Mouse (Mus musculus): ENCODE measurements around the gene Gm9789. TPM values are rescaled to one million over a fixed set of nuclear protein-coding genes. Genes with fewer than 3 reads are reported as not detected.
"Not testable (repeated sequence)": the region's sequence is repeated elsewhere in the genome, so short reads cannot be mapped to it uniquely, and the experiment has no call there.

Gene Gm9789
- total RNA-seq (2014; rRNA removed) (not detected in 2 replicates), polyA plus RNA-seq (2015; fragmentation: Nextera tagmentation; extraction: Ambion mirVana) (not detected in 2 replicates)

DNA sequence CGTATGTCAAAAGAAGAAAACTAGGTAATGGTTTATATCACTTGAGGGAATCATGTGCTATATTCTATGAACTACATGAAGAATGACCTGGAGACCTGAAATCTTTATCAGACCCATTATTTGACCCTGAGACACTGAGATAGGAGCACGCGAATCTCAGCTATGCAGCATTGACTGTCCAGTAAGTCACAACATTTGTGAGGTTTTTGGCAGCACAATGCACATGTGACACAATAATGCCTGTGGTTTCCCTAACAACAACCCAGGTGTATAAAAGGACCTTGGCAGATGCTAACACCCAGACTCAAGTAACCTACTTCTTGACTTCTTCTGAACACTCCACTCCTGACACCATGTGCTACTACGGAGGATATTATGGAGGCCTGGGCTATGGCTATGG lies at the start of gene Gm9789:
Gene Gm9789 (plus strand): TSS at position 301 of the 400 bp plus-strand sequence.
- H3K27me3 ChIP-seq (ENCODE audit: insufficient read depth, low read length), result no peaks in the 10 kb centered on the region
- 93% methylated on average over 4 of the region's 4 CpGs for WGBS
- no peaks in the 10 kb centered on the region for H3K9me3 ChIP-seq (ENCODE audit: low read length)
- no peak within 1 kb of the TSS for H3K4me2 ChIP-seq (ENCODE audit: low read depth, low read length)
- H3K4me3 ChIP-seq (ENCODE audit: low read length), result no peak within 1 kb of the TSS
- no peak within 1 kb of the TSS for H3K9ac ChIP-seq (replicated peaks; ENCODE audit: low read length)
- no peak within 1 kb of the TSS for H3K27ac ChIP-seq
- H3K36me3 ChIP-seq (ENCODE audit: insufficient read depth, low read length), result no peaks in the 10 kb centered on the region
- H3K4me1 ChIP-seq (ENCODE audit: insufficient read depth, low read length), result no peaks in the 10 kb centered on the region
- DNase-seq (ENCODE audit: low spot score) (no peak), ATAC-seq (no peak)
- TF ChIP-seq CTCF (IDR thresholded peaks at IDR 0.05; ENCODE audit: low read depth), result no peak

- Histone ChIP-seq H3K4me2 (ENCODE audit: low read depth, low read length) (no peak within 1 kb of the TSS), H3K4me1 (ENCODE audit: insufficient read depth, low read length) (no peaks in the 10 kb centered on the region), H3K27ac (no peak within 1 kb of the TSS), H3K9me3 (ENCODE audit: low read length) (no peaks in the 10 kb centered on the region), H3K36me3 (ENCODE audit: insufficient read depth, low read length) (no peaks in the 10 kb centered on the region), H3K4me3 (ENCODE audit: low read length) (no peak within 1 kb of the TSS), H3K9ac (replicated peaks; ENCODE audit: low read length) (no peak within 1 kb of the TSS), H3K27me3 (ENCODE audit: insufficient read depth, low read length) (no peaks in the 10 kb centered on the region)
- WGBS, result 100% methylated on average over 1 of the region's 1 CpGs
- ATAC-seq (no peak), DNase-seq (ENCODE audit: low spot score) (no peak)
- TF ChIP-seq CTCF (IDR thresholded peaks at IDR 0.05; ENCODE audit: low read depth), result no peak
Observed at GRCm38 (mm10) chr16:89140551-89140950, 17.2 kb upstream of the Gm9789 start, which contains the start of gene Gm6358. Gm6358 (plus strand) TSS chr16:89140851.

DNA sequence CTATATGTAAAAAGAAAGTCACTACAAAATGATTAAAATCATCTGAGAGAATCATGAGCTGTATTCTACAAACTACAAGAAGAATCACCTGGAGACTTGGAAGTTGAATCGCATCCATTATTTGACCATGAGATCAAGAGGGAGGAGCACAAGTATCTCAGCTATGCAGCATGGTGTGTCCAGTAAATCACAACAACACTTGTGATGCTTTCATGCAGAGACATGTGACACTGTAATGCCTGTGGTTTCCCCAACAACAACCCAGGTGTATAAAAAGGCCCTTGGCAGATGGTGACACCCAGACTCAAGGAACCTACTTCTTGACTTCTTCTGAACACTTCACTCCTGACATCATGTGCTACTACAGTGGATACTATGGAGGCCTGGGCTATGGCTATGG lies 7.0 kb upstream of the Gm9789 start, which contains the start of gene Gm10061:
Gene Gm10061 (plus strand): TSS at position 301 of the 400 bp plus-strand sequence.
- WGBS, result 95% methylated on average over 1 of the region's 1 CpGs
- Histone ChIP-seq H3K4me1 (ENCODE audit: insufficient read depth, low read length) (no peaks in the 10 kb centered on the region), H3K9ac (replicated peaks; ENCODE audit: low read length) (no peak within 1 kb of the TSS), H3K27me3 (ENCODE audit: insufficient read depth, low read length) (no peaks in the 10 kb centered on the region), H3K4me3 (ENCODE audit: low read length) (no peak within 1 kb of the TSS), H3K9me3 (ENCODE audit: low read length) (no peaks in the 10 kb centered on the region), H3K27ac (no peak within 1 kb of the TSS), H3K36me3 (ENCODE audit: insufficient read depth, low read length) (no peaks in the 10 kb centered on the region), H3K4me2 (ENCODE audit: low read depth, low read length) (no peak within 1 kb of the TSS)
- no peak for ATAC-seq
- no peak for DNase-seq (ENCODE audit: low spot score)
- no peak for TF ChIP-seq CTCF (IDR thresholded peaks at IDR 0.05; ENCODE audit: low read depth)

GRCm38 (mm10) chr16:89169190-89169589 lies 11.4 kb downstream of the Gm9789 start, which contains the start of gene Gm7735:
Gm7735 (plus strand) TSS chr16:89169490.
- not testable (repeated sequence) for H3K4me3 ChIP-seq (ENCODE audit: low read length); H3K27me3 ChIP-seq (ENCODE audit: insufficient read depth, low read length); H3K27ac ChIP-seq; DNase-seq (ENCODE audit: low spot score); H3K4me1 ChIP-seq (ENCODE audit: insufficient read depth, low read length); H3K4me2 ChIP-seq (ENCODE audit: low read depth, low read length); ATAC-seq; H3K36me3 ChIP-seq (ENCODE audit: insufficient read depth, low read length); H3K9me3 ChIP-seq (ENCODE audit: low read length); H3K9ac ChIP-seq (replicated peaks; ENCODE audit: low read length)

GRCm38 (mm10) chr16:89174435-89174834 lies 16.7 kb downstream of the Gm9789 start, which contains the start of gene 1110057P08Rik:
1110057P08Rik (plus strand) TSS chr16:89174735.
- H3K9me3 ChIP-seq (ENCODE audit: low read length), result no peaks in the 10 kb centered on the region
- no peak within 1 kb of the TSS for H3K27ac ChIP-seq
- H3K4me3 ChIP-seq (ENCODE audit: low read length), result no peak within 1 kb of the TSS
- no peaks in the 10 kb centered on the region for H3K36me3 ChIP-seq (ENCODE audit: insufficient read depth, low read length)
- H3K4me1 ChIP-seq (ENCODE audit: insufficient read depth, low read length), result no peaks in the 10 kb centered on the region
- DNase-seq (ENCODE audit: low spot score), result no peak
- TF ChIP-seq CTCF (IDR thresholded peaks at IDR 0.05; ENCODE audit: low read depth), result no peak
- H3K4me2 ChIP-seq (ENCODE audit: low read depth, low read length), result no peak within 1 kb of the TSS
- H3K9ac ChIP-seq (replicated peaks; ENCODE audit: low read length), result no peak within 1 kb of the TSS
- ATAC-seq, result no peak
- WGBS, result 77% methylated on average over 2 of the region's 2 CpGs
- H3K27me3 ChIP-seq (ENCODE audit: insufficient read depth, low read length), result no peaks in the 10 kb centered on the region

DNA sequence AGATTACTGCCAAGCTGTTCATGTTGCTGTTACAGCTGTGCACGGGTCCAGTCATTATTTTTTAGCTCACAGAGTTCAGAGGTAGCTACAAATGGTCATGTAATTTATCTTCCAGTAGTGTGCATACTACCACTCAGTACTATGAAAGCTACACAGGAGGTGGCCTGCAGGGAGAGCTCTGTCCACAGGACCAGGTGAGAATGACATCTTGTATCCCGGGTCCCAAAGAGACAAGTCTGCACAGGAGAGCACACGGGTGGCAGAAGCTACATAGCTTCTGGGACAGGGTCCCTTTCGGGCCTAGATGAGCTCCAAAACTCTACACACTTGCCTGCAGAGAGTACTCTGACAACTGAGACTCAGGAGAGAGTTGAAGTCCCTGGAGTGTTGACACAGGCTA lies 30.9 kb downstream of the Gm9789 start:
- H3K4me1 ChIP-seq (ENCODE audit: insufficient read depth, low read length), result no peaks in the 10 kb centered on the region
- TF ChIP-seq CTCF (IDR thresholded peaks at IDR 0.05; ENCODE audit: low read depth), result no peak
- H3K9ac ChIP-seq (replicated peaks; ENCODE audit: low read length), result no peak overlapping the region
- ATAC-seq (no peak), DNase-seq (ENCODE audit: low spot score) (no peak)
- H3K4me2 ChIP-seq (ENCODE audit: low read depth, low read length), result no peak overlapping the region
- no peak overlapping the region for H3K27ac ChIP-seq
- H3K27me3 ChIP-seq (ENCODE audit: insufficient read depth, low read length), result no peaks in the 10 kb centered on the region
- 90% methylated on average over 4 of the region's 4 CpGs for WGBS
- H3K9me3 ChIP-seq (ENCODE audit: low read length), result no peaks in the 10 kb centered on the region
- no peaks in the 10 kb centered on the region for H3K36me3 ChIP-seq (ENCODE audit: insufficient read depth, low read length)
- H3K4me3 ChIP-seq (ENCODE audit: low read length), result no peak overlapping the region

GRCm38 (mm10) chr16:89205561-89205960 lies 47.8 kb downstream of the Gm9789 start, which contains the start of gene Krtap20-2:
Krtap20-2 (plus strand) TSS chr16:89205861.
- no peaks in the 10 kb centered on the region for H3K27me3 ChIP-seq (ENCODE audit: insufficient read depth, low read length)
- no peaks in the 10 kb centered on the region for H3K4me1 ChIP-seq (ENCODE audit: insufficient read depth, low read length)
- H3K9ac ChIP-seq (replicated peaks; ENCODE audit: low read length), result no peak within 1 kb of the TSS
- DNase-seq (ENCODE audit: low spot score), result no peak
- WGBS, result 75% methylated on average over 1 of the region's 1 CpGs
- TF ChIP-seq CTCF (IDR thresholded peaks at IDR 0.05; ENCODE audit: low read depth), result no peak
- H3K4me3 ChIP-seq (ENCODE audit: low read length), result no peak within 1 kb of the TSS
- ATAC-seq, result no peak
- no peaks in the 10 kb centered on the region for H3K9me3 ChIP-seq (ENCODE audit: low read length)
- H3K36me3 ChIP-seq (ENCODE audit: insufficient read depth, low read length), result no peaks in the 10 kb centered on the region
- H3K27ac ChIP-seq, result no peak within 1 kb of the TSS
- H3K4me2 ChIP-seq (ENCODE audit: low read depth, low read length), result no peak within 1 kb of the TSS

Other genes starting within 250 kb of the Gm9789 start
- not detected in 2 replicates for gene Krtap19-9b, start 225.7 kb upstream of the Gm9789 start, total RNA-seq (2014; rRNA removed)
- gene Krtap19-9b, start 225.7 kb upstream of the Gm9789 start, polyA plus RNA-seq (2015; fragmentation: Nextera tagmentation; extraction: Ambion mirVana), result not detected in 2 replicates
- not detected in 2 replicates for gene Krtap16-3, start 195.1 kb upstream of the Gm9789 start, total RNA-seq (2014; rRNA removed)
- gene Krtap16-3, start 195.1 kb upstream of the Gm9789 start, polyA plus RNA-seq (2015; fragmentation: Nextera tagmentation; extraction: Ambion mirVana), result not detected in 2 replicates
- not detected in 2 replicates for gene Krtap22-2, start 147.2 kb upstream of the Gm9789 start, total RNA-seq (2014; rRNA removed)
- not detected in 2 replicates for gene Krtap22-2, start 147.2 kb upstream of the Gm9789 start, polyA plus RNA-seq (2015; fragmentation: Nextera tagmentation; extraction: Ambion mirVana)
- not detected in 2 replicates for gene Gm10229, start 142.7 kb upstream of the Gm9789 start, total RNA-seq (2014; rRNA removed)
- not detected in 2 replicates for gene Gm10229, start 142.7 kb upstream of the Gm9789 start, polyA plus RNA-seq (2015; fragmentation: Nextera tagmentation; extraction: Ambion mirVana)
- gene Krtap6-1, start 126.3 kb upstream of the Gm9789 start, total RNA-seq (2014; rRNA removed), result not detected in 2 replicates
- gene Krtap6-1, start 126.3 kb upstream of the Gm9789 start, polyA plus RNA-seq (2015; fragmentation: Nextera tagmentation; extraction: Ambion mirVana), result not detected in 2 replicates
- gene Gm10228, start 116.5 kb upstream of the Gm9789 start, total RNA-seq (2014; rRNA removed), result not detected in 2 replicates
- gene Gm10228, start 116.5 kb upstream of the Gm9789 start, polyA plus RNA-seq (2015; fragmentation: Nextera tagmentation; extraction: Ambion mirVana), result not detected in 2 replicates
- gene Krtap6-5, start 110.1 kb upstream of the Gm9789 start, total RNA-seq (2014; rRNA removed), result not detected in 2 replicates
- not detected in 2 replicates for gene Krtap6-5, start 110.1 kb upstream of the Gm9789 start, polyA plus RNA-seq (2015; fragmentation: Nextera tagmentation; extraction: Ambion mirVana)
- not detected in 2 replicates for gene 1110025L11Rik, start 94.0 kb upstream of the Gm9789 start, total RNA-seq (2014; rRNA removed)
- not detected in 2 replicates for gene 1110025L11Rik, start 94.0 kb upstream of the Gm9789 start, polyA plus RNA-seq (2015; fragmentation: Nextera tagmentation; extraction: Ambion mirVana)
- not detected in 2 replicates for gene Krtap6-3, start 73.9 kb upstream of the Gm9789 start, total RNA-seq (2014; rRNA removed)
- not detected in 2 replicates for gene Krtap6-3, start 73.9 kb upstream of the Gm9789 start, polyA plus RNA-seq (2015; fragmentation: Nextera tagmentation; extraction: Ambion mirVana)
- not detected in 2 replicates for gene Gm6358, start 17.1 kb upstream of the Gm9789 start, total RNA-seq (2014; rRNA removed)
- gene Gm6358, start 17.1 kb upstream of the Gm9789 start, polyA plus RNA-seq (2015; fragmentation: Nextera tagmentation; extraction: Ambion mirVana), result not detected in 2 replicates
- not detected in 2 replicates for gene Gm10061, start 6.9 kb upstream of the Gm9789 start, total RNA-seq (2014; rRNA removed)
- not detected in 2 replicates for gene Gm10061, start 6.9 kb upstream of the Gm9789 start, polyA plus RNA-seq (2015; fragmentation: Nextera tagmentation; extraction: Ambion mirVana)
- gene Gm7735, start 11.5 kb downstream of the Gm9789 start, total RNA-seq (2014; rRNA removed), result not detected in 2 replicates
- not detected in 2 replicates for gene Gm7735, start 11.5 kb downstream of the Gm9789 start, polyA plus RNA-seq (2015; fragmentation: Nextera tagmentation; extraction: Ambion mirVana)
- not detected in 2 replicates for gene 1110057P08Rik, start 16.8 kb downstream of the Gm9789 start, total RNA-seq (2014; rRNA removed)
- gene 1110057P08Rik, start 16.8 kb downstream of the Gm9789 start, polyA plus RNA-seq (2015; fragmentation: Nextera tagmentation; extraction: Ambion mirVana), result not detected in 2 replicates
- gene Krtap20-2, start 47.9 kb downstream of the Gm9789 start, total RNA-seq (2014; rRNA removed), result not detected in 2 replicates
- not detected in 2 replicates for gene Krtap20-2, start 47.9 kb downstream of the Gm9789 start, polyA plus RNA-seq (2015; fragmentation: Nextera tagmentation; extraction: Ambion mirVana)
- gene Krtap21-1, start 245.9 kb downstream of the Gm9789 start, total RNA-seq (2014; rRNA removed), result not detected in 2 replicates
- gene Krtap21-1, start 245.9 kb downstream of the Gm9789 start, polyA plus RNA-seq (2015; fragmentation: Nextera tagmentation; extraction: Ambion mirVana), result not detected in 2 replicates